In genomic region chr5:98854627-98855564, GRCm38 (mm10) we compare ENCODE assay signal across 8 mouse cellular contexts. TPM values are rescaled to one million over a fixed set of nuclear protein-coding genes. Genes with fewer than 3 reads are reported as not detected.
A peak's percentile ranks its signal among the peaks of the same experiment; 100 is the strongest.
DNase-seq lines count a peak whose midpoint lies in the region; ATAC-seq and TF ChIP-seq lines count a peak whose summit lies in the region.

No protein-coding gene starts in this region.

- TF ChIP-seq POLR2A in ES-Bruce4 (IDR thresholded peaks at IDR 0.05; ENCODE audit: insufficient read depth, low read length) = no peak

- peak overlapping the region; percentile 89 for H3K4me2 ChIP-seq in hindbrain, embryonic 16.5 days (ENCODE audit: low read length)
- H3K4me2 ChIP-seq in liver, embryonic 13.5 days = peak overlapping the region; percentile 57
- peak overlapping the region; percentile 99 for H3K4me2 ChIP-seq in neural tube, embryonic 13.5 days

- no peaks in the 10 kb centered on the region for H3K9me3 ChIP-seq in ES-Bruce4 (replicated peaks; ENCODE audit: control insufficient read depth, insufficient read depth, low read length, poor library complexity, severe bottlenecking)
- no peaks in the 10 kb centered on the region for H3K9me3 ChIP-seq in forebrain, embryonic 10.5 days
- no peaks in the 10 kb centered on the region for H3K9me3 ChIP-seq in hindbrain, embryonic 16.5 days (ENCODE audit: control insufficient read depth, low read length)
- H3K9me3 ChIP-seq in liver, embryonic 13.5 days (replicated peaks) = no peaks in the 10 kb centered on the region
- no peaks in the 10 kb centered on the region for H3K9me3 ChIP-seq in neural tube, embryonic 13.5 days

- peak overlapping the region; percentile 33; the same call in 1 of the 2 replicates for H3K9ac ChIP-seq in ES-Bruce4 (ENCODE audit: low read depth, poor library complexity, severe bottlenecking)
- peak overlapping the region; percentile 69 for H3K9ac ChIP-seq in hindbrain, embryonic 16.5 days (ENCODE audit: low read depth, low read length)
- no peak overlapping the region for H3K9ac ChIP-seq in liver, embryonic 13.5 days
- H3K9ac ChIP-seq in neural tube, embryonic 13.5 days = peak overlapping the region; percentile 63

- peak; percentile 75 for ATAC-seq in hindbrain, embryonic 16.5 days
- no peak for ATAC-seq in liver, embryonic 13.5 days (ENCODE audit: low read depth)
- peak; percentile 83 for ATAC-seq in neural tube, embryonic 13.5 days (ENCODE audit: low read depth)

- no peaks in the 10 kb centered on the region for H3K36me3 ChIP-seq in ES-Bruce4 (ENCODE audit: control insufficient read depth, insufficient read depth, low read length, poor library complexity, severe bottlenecking)
- no peaks in the 10 kb centered on the region for H3K36me3 ChIP-seq in forebrain, embryonic 10.5 days (replicated peaks)
- H3K36me3 ChIP-seq in hindbrain, embryonic 16.5 days (ENCODE audit: control insufficient read depth, insufficient read depth, low read length) = no peaks in the 10 kb centered on the region
- no peaks in the 10 kb centered on the region for H3K36me3 ChIP-seq in liver, embryonic 13.5 days
- H3K36me3 ChIP-seq in neural tube, embryonic 13.5 days = no peaks in the 10 kb centered on the region

- H3K27me3 ChIP-seq in ES-Bruce4 (ENCODE audit: control insufficient read depth, insufficient read depth, low read length, poor library complexity, severe bottlenecking) = peaks cover 7% of the 10 kb centered on the region
- H3K27me3 ChIP-seq in forebrain, embryonic 10.5 days (ENCODE audit: poor library complexity, severe bottlenecking) = peaks cover 67% of the 10 kb centered on the region
- peaks cover 7% of the 10 kb centered on the region for H3K27me3 ChIP-seq in hindbrain, embryonic 16.5 days (replicated peaks; ENCODE audit: control insufficient read depth, insufficient read depth, low read length)
- H3K27me3 ChIP-seq in liver, embryonic 13.5 days = peaks cover 40% of the 10 kb centered on the region
- peaks cover 57% of the 10 kb centered on the region for H3K27me3 ChIP-seq in neural tube, embryonic 13.5 days

- H3K4me1 ChIP-seq in ES-Bruce4 (ENCODE audit: control insufficient read depth, insufficient read depth, low read length) = no peaks in the 10 kb centered on the region
- peaks cover 33% of the 10 kb centered on the region for H3K4me1 ChIP-seq in forebrain, embryonic 10.5 days
- H3K4me1 ChIP-seq in hindbrain, embryonic 16.5 days (ENCODE audit: control insufficient read depth, insufficient read depth, low read depth, low read length) = peaks cover 4% of the 10 kb centered on the region; the same call in 1 of the 2 replicates
- no peaks in the 10 kb centered on the region; the same call in 1 of the 2 replicates for H3K4me1 ChIP-seq in liver, embryonic 13.5 days (replicated peaks)
- peaks cover 25% of the 10 kb centered on the region for H3K4me1 ChIP-seq in neural tube, embryonic 13.5 days (replicated peaks)

- H3K27ac ChIP-seq in ES-Bruce4 (ENCODE audit: insufficient read depth, low read length) = no peak overlapping the region
- H3K27ac ChIP-seq in forebrain, embryonic 10.5 days = peak overlapping the region; percentile 60
- no peak overlapping the region for H3K27ac ChIP-seq in hindbrain, embryonic 16.5 days (ENCODE audit: low read depth, low read length)
- H3K27ac ChIP-seq in liver, embryonic 13.5 days = no peak overlapping the region
- H3K27ac ChIP-seq in neural tube, embryonic 13.5 days (replicated peaks) = no peak overlapping the region

- peak; percentile 59 for DNase-seq in cerebellum, postnatal 10 days
- DNase-seq in cerebellum, adult 9-11 months = no peak
- DNase-seq in forebrain, embryonic 10.5 days (ENCODE audit: extremely low spot score, low spot score) = peak; percentile 50
- DNase-seq in liver, embryonic 13.5 days = no peak
- no peak for DNase-seq in natural killer cell, adult 2 months (ENCODE audit: low spot score in 2 of 2)

- TF ChIP-seq EP300 in ES-Bruce4 (IDR thresholded peaks at IDR 0.05; ENCODE audit: insufficient read depth, low read depth, low read length) = no peak

- WGBS in forebrain, embryonic 10.5 days = under 1% methylated on average over 75 of the region's 75 CpGs
- WGBS in hindbrain, embryonic 16.5 days = under 1% methylated on average over 65 of the region's 75 CpGs
- WGBS in liver, embryonic 13.5 days (ENCODE audit: insufficient replicate concordance) = 3% methylated on average over 75 of the region's 75 CpGs
- under 1% methylated on average over 75 of the region's 75 CpGs for WGBS in neural tube, embryonic 13.5 days

- H3K4me3 ChIP-seq in ES-Bruce4 (ENCODE audit: low read depth, low read length) = peak overlapping the region; percentile 47
- peak overlapping the region; percentile 71 for H3K4me3 ChIP-seq in forebrain, embryonic 10.5 days
- peak overlapping the region; percentile 56 for H3K4me3 ChIP-seq in hindbrain, embryonic 16.5 days (ENCODE audit: low read length)
- H3K4me3 ChIP-seq in liver, embryonic 13.5 days (replicated peaks) = peak overlapping the region; percentile 40
- peak overlapping the region; percentile 55 for H3K4me3 ChIP-seq in neural tube, embryonic 13.5 days

- TF ChIP-seq CTCF in ES-Bruce4 (IDR thresholded peaks at IDR 0.05; ENCODE audit: low read depth, low read length) = no peak

RNA-seq across cellular contexts. Expression of gene Bmp3, which starts 0.7 kb away (rescaled TPM):
- polyA plus RNA-seq in ES-Bruce4 (2011; ENCODE audit: insufficient read depth, insufficient read length, low read depth, missing spikeins) = 0.61 and 0.66 TPM in 2 replicates
- 0.18 and 0.27 TPM in 2 replicates for polyA plus RNA-seq in forebrain, embryonic 10.5 days (2016; fragmentation: Nextera tagmentation; extraction: Ambion mirVana)
- polyA plus RNA-seq in hindbrain, embryonic 16.5 days (2015; fragmentation: Nextera tagmentation; extraction: Ambion mirVana) = 1.9 and 2.7 TPM in 2 replicates
- 0.03 TPM in 2 replicates for polyA plus RNA-seq in liver, embryonic 13.5 days (2015; fragmentation: Nextera tagmentation; extraction: Ambion mirVana)
- 0.71 and 1.5 TPM in 2 replicates for polyA plus RNA-seq in neural tube, embryonic 13.5 days (2015; fragmentation: Nextera tagmentation; extraction: Ambion mirVana)

Comparison
In these comparisons a context has a peak if more than half of its experiments do, and no peak if none do; other contexts are left out.
1. DNase-seq: peak in cerebellum, postnatal 10 days (2 of 2) and forebrain, embryonic 10.5 days (single experiment); none in cerebellum, adult 9-11 months (single experiment), liver, embryonic 13.5 days (single experiment) and natural killer cell, adult 2 months (0 of 2).
2. Peak in every context shown above with its lines, with median percentiles within 50 percentile points of each other: H3K4me3 ChIP-seq and H3K4me2 ChIP-seq.